Mouse (Mus musculus) midbrain, embryonic 15.5 days (tissue): ENCODE data around the gene Syn3. TPM values are rescaled to one million over a fixed set of nuclear protein-coding genes. Genes with fewer than 3 reads are reported as not detected.

Experiments used
- ATAC-seq: fragments of 200-750 bp; cut with Nextera tagmentation; replicated peaks from 2 replicates; pipeline ENCODE4 v1.8.0; 2017; ENCODE audit warnings: moderate TSS enrichment
- H3K27ac ChIP-seq: fragments of 300-500 bp; sonication (generic); 2 replicates; pipeline ENCODE4 v1.5.1; 2015; ENCODE audit warnings: mild to moderate bottlenecking, inconsistent platforms
- H3K27me3 ChIP-seq: fragments of 300-500 bp; sonication (generic); replicated peaks from 2 replicates; pipeline ENCODE4 v1.6.1; 2015; ENCODE audit warnings: inconsistent platforms
- H3K36me3 ChIP-seq: fragments of 300-500 bp; sonication (generic); replicated peaks from 2 replicates; pipeline ENCODE4 v1.6.1; 2015; ENCODE audit warnings: inconsistent platforms
- H3K4me1 ChIP-seq: fragments of 300-500 bp; sonication (generic); 2 replicates; pipeline ENCODE4 v1.6.1; 2015; ENCODE audit warnings: inconsistent platforms
- H3K4me2 ChIP-seq: fragments of 300-500 bp; sonication (generic); 2 replicates; pipeline ENCODE4 v1.6.1; 2015; ENCODE audit warnings: inconsistent platforms, mild to moderate bottlenecking, moderate library complexity
- H3K4me3 ChIP-seq: fragments of 300-500 bp; sonication (generic); 2 replicates; pipeline ENCODE4 v1.5.1; 2015; ENCODE audit warnings: mild to moderate bottlenecking, inconsistent platforms
- H3K9ac ChIP-seq: fragments of 300-500 bp; sonication (generic); 2 replicates; pipeline ENCODE4 v1.6.1; 2015; ENCODE audit warnings: mild to moderate bottlenecking, inconsistent platforms
- H3K9me3 ChIP-seq: fragments of 300-500 bp; sonication (generic); 2 replicates; pipeline ENCODE4 v1.6.1; 2016; ENCODE audit warnings: inconsistent platforms
- WGBS: fragments of 180-500 bp; shearing (Covaris S2); methylation state at CpG from one replicate; pipeline ENCODE4 v1.1.7; 2015; ENCODE audit warnings: mixed read lengths; 5-methylcytosine and 5-hydroxymethylcytosine counted together
- polyA plus RNA-seq: library from polyadenylated mRNA; unstranded; fragments of >200 nt; fragmentation: Nextera tagmentation; extraction: Ambion mirVana; gene quantifications from 2 replicates; pipeline ENCODE4 v1.2.1, GENCODE M21; 2015

The Syn3 gene
- polyA plus RNA-seq, 1 experiment from 2014 or later = 31.7 TPM

DNA sequence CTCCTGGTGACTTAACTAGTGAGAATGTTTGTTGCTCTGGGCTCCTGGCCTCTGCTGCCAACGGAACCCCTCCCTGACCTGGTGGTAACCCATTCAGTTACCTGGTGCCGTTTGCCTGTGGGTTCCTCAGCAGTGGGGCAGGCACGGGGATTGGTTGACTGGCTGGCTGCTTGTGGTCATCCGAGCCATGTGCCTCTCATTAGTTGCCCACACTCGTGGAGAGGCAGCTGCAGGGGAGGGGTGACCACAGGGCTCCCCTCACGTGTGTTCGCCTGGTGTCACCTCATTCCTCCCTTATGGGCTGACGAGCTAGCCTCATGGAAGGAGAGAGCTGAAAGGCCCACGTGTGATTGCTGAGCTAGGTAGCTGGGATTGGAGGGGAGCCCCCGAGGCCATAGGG is 430.8 kb downstream of the Syn3 start:
- Histone ChIP-seq H3K27me3 (no peaks in the 10 kb centered on the region), H3K4me2 (no peak overlapping the region), H3K9ac (no peak overlapping the region), H3K9me3 (no peaks in the 10 kb centered on the region), H3K4me1 (0 out of 2 replicates have a peak, but pooled peaks cover 3% of the 10 kb centered on the region), H3K27ac (no peak overlapping the region), H3K36me3 (no peaks in the 10 kb centered on the region), H3K4me3 (no peak overlapping the region)
- 79% methylated on average over 10 of the region's 10 CpGs for WGBS
- no peak for ATAC-seq

- Histone ChIP-seq H3K9me3 (no peaks in the 10 kb centered on the region), H3K4me3 (no peak overlapping the region), H3K27me3 (no peaks in the 10 kb centered on the region), H3K27ac (no peak overlapping the region), H3K4me1 (0 out of 2 replicates have a peak, but pooled peaks cover 3% of the 10 kb centered on the region), H3K36me3 (0 out of 2 replicates have a peak, but pooled peaks cover 5% of the 10 kb centered on the region), H3K4me2 (no peak overlapping the region), H3K9ac (no peak overlapping the region)
- no peak for ATAC-seq
- 71% methylated on average over 5 of the region's 5 CpGs for WGBS
These were observed 432.0 kb downstream of the Syn3 start for GRCm38 (mm10) chr10:86066651-86067050.

GRCm38 (mm10) chr10:86065661-86066060 is 433.0 kb downstream of the Syn3 start:
- ATAC-seq = peak; percentile 18
- Histone ChIP-seq H3K9me3 (no peaks in the 10 kb centered on the region), H3K4me3 (no peak overlapping the region), H3K27ac (no peak overlapping the region), H3K27me3 (no peaks in the 10 kb centered on the region), H3K9ac (no peak overlapping the region), H3K4me1 (0 out of 2 replicates have a peak, but pooled peaks cover 3% of the 10 kb centered on the region), H3K36me3 (0 out of 2 replicates have a peak, but pooled peaks cover 5% of the 10 kb centered on the region), H3K4me2 (no peak overlapping the region)
- 87% methylated on average over 1 of the region's 1 CpGs for WGBS

DNA sequence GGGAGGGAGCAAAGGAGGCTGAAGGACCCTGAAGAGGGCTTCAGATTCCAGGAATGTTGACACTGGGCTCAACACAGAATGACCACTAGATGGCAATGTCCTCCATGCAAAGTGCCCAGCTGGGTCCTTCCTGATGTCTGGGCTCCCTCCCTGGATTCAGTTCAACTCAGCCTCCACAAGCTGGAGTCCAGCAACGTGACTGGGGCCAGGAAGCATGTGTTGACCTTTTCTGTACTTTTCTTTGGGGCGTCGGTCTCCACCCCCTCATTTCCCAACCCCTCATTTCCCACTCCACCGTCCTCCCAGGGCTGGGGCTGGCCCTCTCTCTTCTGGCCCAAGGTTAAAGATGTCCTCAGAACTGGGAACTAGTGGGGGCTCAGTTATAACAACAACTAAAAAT is 433.8 kb downstream of the Syn3 start:
- H3K9ac ChIP-seq = no peak overlapping the region
- no peak overlapping the region for H3K4me2 ChIP-seq
- H3K36me3 ChIP-seq = 0 out of 2 replicates have a peak, but pooled peaks cover 5% of the 10 kb centered on the region
- no peaks in the 10 kb centered on the region for H3K9me3 ChIP-seq
- H3K27ac ChIP-seq = no peak overlapping the region
- H3K27me3 ChIP-seq = no peaks in the 10 kb centered on the region
- 5% methylated on average over 4 of the region's 4 CpGs for WGBS
- 0 out of 2 replicates have a peak, but pooled peaks cover 3% of the 10 kb centered on the region for H3K4me1 ChIP-seq
- ATAC-seq = peak; percentile 79
- H3K4me3 ChIP-seq = no peak overlapping the region

DNA sequence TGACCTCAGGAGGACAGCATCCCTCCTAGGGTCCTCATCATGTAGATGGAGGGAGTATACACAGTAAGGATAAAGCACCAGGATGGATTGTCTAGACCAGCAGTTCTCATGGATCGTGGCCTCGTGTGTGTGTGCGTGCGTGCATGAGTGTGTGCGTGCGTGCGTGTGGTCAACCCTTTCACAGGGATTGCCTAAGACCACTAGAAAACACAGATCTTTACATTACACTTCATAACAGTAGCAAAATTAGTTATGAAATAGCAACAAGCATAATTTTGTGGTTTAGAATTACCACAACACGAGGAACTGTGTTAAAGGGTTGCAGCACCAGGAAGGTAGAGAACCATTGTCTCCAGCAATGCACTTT is 435.7 kb downstream of the Syn3 start:
- no peaks in the 10 kb centered on the region for H3K27me3 ChIP-seq
- no peak overlapping the region for H3K9ac ChIP-seq

DNA sequence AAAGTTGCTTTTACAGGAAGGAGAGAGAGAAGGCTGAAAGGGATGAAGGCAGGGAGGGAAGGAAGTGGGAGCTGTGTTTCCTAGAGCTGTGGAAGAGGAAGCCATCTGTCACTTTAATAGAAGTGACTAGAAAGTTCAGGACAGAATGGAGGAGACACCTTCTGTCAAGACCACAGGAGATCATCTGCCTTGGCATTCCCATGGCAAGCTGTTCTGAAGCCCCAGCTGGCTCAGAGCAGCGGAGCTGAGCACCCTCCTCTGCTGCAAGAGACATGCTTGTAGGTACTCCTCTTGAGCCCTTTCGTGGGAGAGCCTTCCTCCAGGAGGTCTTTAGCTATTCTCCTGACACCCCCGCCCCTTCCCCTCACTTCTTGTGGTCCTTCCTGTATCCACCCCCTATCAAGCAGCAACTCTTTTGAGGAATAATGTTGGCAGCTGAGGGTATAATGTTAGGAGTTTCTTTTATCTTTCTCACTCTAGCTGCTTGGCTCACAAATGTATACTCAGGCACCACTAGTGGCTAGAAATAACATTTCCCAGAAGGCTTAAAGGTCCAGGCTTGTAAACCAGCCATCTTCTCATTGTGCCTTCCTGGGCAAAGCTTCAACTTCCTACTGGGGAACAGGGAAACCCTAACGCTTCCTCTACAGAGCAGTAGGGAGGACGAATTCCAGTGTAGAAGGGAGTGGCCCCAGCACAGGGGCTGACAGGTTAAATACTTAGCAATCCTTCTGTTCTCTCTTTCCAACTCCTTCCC is 436.3 kb downstream of the Syn3 start:
- Histone ChIP-seq H3K9me3 (no peaks in the 10 kb centered on the region), H3K4me3 (no peak overlapping the region), H3K27ac (no peak overlapping the region), H3K4me1 (no peaks in the 10 kb centered on the region), H3K4me2 (no peak overlapping the region), H3K27me3 (no peaks in the 10 kb centered on the region), H3K36me3 (peaks cover 6% of the 10 kb centered on the region), H3K9ac (no peak overlapping the region)
- WGBS = 76% methylated on average over 5 of the region's 5 CpGs
- no peak for ATAC-seq

More for the DNA sequence above, 435.7 kb downstream of the Syn3 start:
- Histone ChIP-seq H3K9me3 (no peaks in the 10 kb centered on the region), H3K4me1 (no peaks in the 10 kb centered on the region), H3K27ac (no peak overlapping the region), H3K36me3 (0 out of 2 replicates have a peak, but pooled peaks cover 5% of the 10 kb centered on the region), H3K4me2 (no peak overlapping the region), H3K4me3 (no peak overlapping the region)
- WGBS = 98% methylated on average over 8 of the region's 8 CpGs
- ATAC-seq = no peak

- Histone ChIP-seq H3K36me3 (peaks cover 19% of the 10 kb centered on the region), H3K27ac (no peak overlapping the region), H3K9ac (no peak overlapping the region), H3K9me3 (no peaks in the 10 kb centered on the region), H3K4me2 (no peak overlapping the region), H3K27me3 (no peaks in the 10 kb centered on the region), H3K4me1 (no peaks in the 10 kb centered on the region), H3K4me3 (no peak overlapping the region)
- WGBS = 55% methylated on average over 3 of the region's 3 CpGs
- ATAC-seq = no peak
These were observed 438.4 kb downstream of the Syn3 start for GRCm38 (mm10) chr10:86060267-86060666.

GRCm38 (mm10) chr10:86057712-86058111 is 441.0 kb downstream of the Syn3 start:
- ATAC-seq = no peak
- Histone ChIP-seq H3K27me3 (no peaks in the 10 kb centered on the region), H3K4me1 (no peaks in the 10 kb centered on the region), H3K36me3 (peaks cover 25% of the 10 kb centered on the region), H3K9me3 (no peaks in the 10 kb centered on the region), H3K27ac (no peak overlapping the region), H3K4me2 (no peak overlapping the region), H3K9ac (no peak overlapping the region), H3K4me3 (no peak overlapping the region)
- 52% methylated on average over 2 of the region's 2 CpGs for WGBS

GRCm38 (mm10) chr10:86057286-86057685 is 441.4 kb downstream of the Syn3 start:
- H3K4me2 ChIP-seq = no peak overlapping the region
- H3K9ac ChIP-seq = no peak overlapping the region
- H3K36me3 ChIP-seq = peaks cover 21% of the 10 kb centered on the region
- H3K4me3 ChIP-seq = no peak overlapping the region
- H3K4me1 ChIP-seq = no peaks in the 10 kb centered on the region
- H3K27ac ChIP-seq = no peak overlapping the region
- no peaks in the 10 kb centered on the region for H3K27me3 ChIP-seq
- H3K9me3 ChIP-seq = no peaks in the 10 kb centered on the region
- 87% methylated on average over 11 of the region's 11 CpGs for WGBS
- ATAC-seq = no peak

GRCm38 (mm10) chr10:86056297-86056903 is 442.3 kb downstream of the Syn3 start:
- no peaks in the 10 kb centered on the region for H3K27me3 ChIP-seq
- no peak overlapping the region for H3K9ac ChIP-seq
- no peaks in the 10 kb centered on the region for H3K4me1 ChIP-seq
- no peak for ATAC-seq
- 78% methylated on average over 8 of the region's 8 CpGs for WGBS
- H3K4me3 ChIP-seq = no peak overlapping the region
- no peaks in the 10 kb centered on the region for H3K9me3 ChIP-seq
- no peak overlapping the region for H3K4me2 ChIP-seq
- H3K36me3 ChIP-seq = peaks cover 21% of the 10 kb centered on the region
- no peak overlapping the region for H3K27ac ChIP-seq

GRCm38 (mm10) chr10:86052818-86053522 is 445.7 kb downstream of the Syn3 start:
- no peak overlapping the region for H3K4me3 ChIP-seq
- no peak overlapping the region for H3K4me2 ChIP-seq
- no peaks in the 10 kb centered on the region for H3K9me3 ChIP-seq
- WGBS = 85% methylated on average over 10 of the region's 10 CpGs
- H3K36me3 ChIP-seq = peaks cover 21% of the 10 kb centered on the region
- no peak overlapping the region for H3K9ac ChIP-seq
- no peak overlapping the region for H3K27ac ChIP-seq
- H3K4me1 ChIP-seq = no peaks in the 10 kb centered on the region
- no peak for ATAC-seq
- no peaks in the 10 kb centered on the region for H3K27me3 ChIP-seq

GRCm38 (mm10) chr10:86050522-86050921 is 448.2 kb downstream of the Syn3 start:
- whole genome bisulfite sequencing = 82% methylated on average over 2 of the region's 2 CpGs

More at GRCm38 (mm10) chr10:86050522-86050921, 448.2 kb downstream of the Syn3 start:
- Histone ChIP-seq H3K27ac (no peak overlapping the region), H3K9ac (no peak overlapping the region), H3K4me3 (no peak overlapping the region), H3K4me1 (no peaks in the 10 kb centered on the region), H3K27me3 (no peaks in the 10 kb centered on the region), H3K36me3 (peaks cover 10% of the 10 kb centered on the region), H3K9me3 (no peaks in the 10 kb centered on the region), H3K4me2 (no peak overlapping the region)
- ATAC-seq = no peak
